Mouse (Mus musculus): ENCODE results near the gene P2ry12. TPM values are rescaled to one million over a fixed set of nuclear protein-coding genes. Genes with fewer than 3 reads are reported as not detected.

Gene P2ry12
- total and polyA plus RNA-seq, 2 experiments from 2014 or later = 9.9 to 15.6 TPM

- H3K27ac ChIP-seq (ENCODE audit: low read depth, low read length) = no peak overlapping the region
- H3K4me2 ChIP-seq (ENCODE audit: low read depth, low read length, poor library complexity, severe bottlenecking) = no peak overlapping the region
- no peaks in the 10 kb centered on the region for H3K9me3 ChIP-seq (ENCODE audit: low read length)
- H3K4me3 ChIP-seq (ENCODE audit: low read depth, low read length) = no peak overlapping the region
- H3K36me3 ChIP-seq (ENCODE audit: insufficient read depth, low read length) = no peaks in the 10 kb centered on the region
- DNase-seq (ENCODE audit: low spot score) (no peak), ATAC-seq (ENCODE audit: low FRiP score) (no peak)
- H3K9ac ChIP-seq (replicated peaks; ENCODE audit: low read length, poor library complexity, severe bottlenecking) = no peak overlapping the region
- H3K4me1 ChIP-seq (ENCODE audit: insufficient read depth, low read length) = no peaks in the 10 kb centered on the region
- H3K27me3 ChIP-seq (ENCODE audit: insufficient read depth, low read length) = no peaks in the 10 kb centered on the region
- TF ChIP-seq CTCF (IDR thresholded peaks at IDR 0.05) = no peak
Observed at GRCm38 (mm10) chr3:59225411-59225810, 37.3 kb downstream of the P2ry12 start.

- H3K27me3 ChIP-seq (ENCODE audit: insufficient read depth, low read length) = no peaks in the 10 kb centered on the region
- H3K4me2 ChIP-seq (ENCODE audit: low read depth, low read length, poor library complexity, severe bottlenecking) = no peak overlapping the region
- ATAC-seq (ENCODE audit: low FRiP score) (no peak), DNase-seq (ENCODE audit: low spot score) (no peak)
- no peaks in the 10 kb centered on the region for H3K9me3 ChIP-seq (ENCODE audit: low read length)
- no peak overlapping the region for H3K27ac ChIP-seq (ENCODE audit: low read depth, low read length)
- no peaks in the 10 kb centered on the region for H3K4me1 ChIP-seq (ENCODE audit: insufficient read depth, low read length)
- no peak overlapping the region for H3K9ac ChIP-seq (replicated peaks; ENCODE audit: low read length, poor library complexity, severe bottlenecking)
- no peaks in the 10 kb centered on the region for H3K36me3 ChIP-seq (ENCODE audit: insufficient read depth, low read length)
- 92% methylated on average over 2 of the region's 2 CpGs for WGBS
- no peak overlapping the region for H3K4me3 ChIP-seq (ENCODE audit: low read depth, low read length)
- TF ChIP-seq CTCF (IDR thresholded peaks at IDR 0.05) = no peak
Observed at GRCm38 (mm10) chr3:59222303-59222702, 40.4 kb downstream of the P2ry12 start.

GRCm38 (mm10) chr3:59219326-59219725 is 43.3 kb downstream of the P2ry12 start:
- no peak overlapping the region for H3K9ac ChIP-seq (replicated peaks; ENCODE audit: low read length, poor library complexity, severe bottlenecking)
- ATAC-seq (ENCODE audit: low FRiP score) = no peak
- no peak for DNase-seq (ENCODE audit: low spot score)

GRCm38 (mm10) chr3:59217211-59217610 is 45.5 kb downstream of the P2ry12 start:
- H3K4me2 ChIP-seq (ENCODE audit: low read depth, low read length, poor library complexity, severe bottlenecking) = no peak overlapping the region
- TF ChIP-seq CTCF (IDR thresholded peaks at IDR 0.05) = no peak
- DNase-seq (ENCODE audit: low spot score) (no peak), ATAC-seq (ENCODE audit: low FRiP score) (no peak)
- H3K4me3 ChIP-seq (ENCODE audit: low read depth, low read length) = no peak overlapping the region
- no peaks in the 10 kb centered on the region for H3K4me1 ChIP-seq (ENCODE audit: insufficient read depth, low read length)
- WGBS = 93% methylated on average over 10 of the region's 10 CpGs
- no peaks in the 10 kb centered on the region for H3K36me3 ChIP-seq (ENCODE audit: insufficient read depth, low read length)
- no peaks in the 10 kb centered on the region for H3K27me3 ChIP-seq (ENCODE audit: insufficient read depth, low read length)
- no peaks in the 10 kb centered on the region for H3K9me3 ChIP-seq (ENCODE audit: low read length)
- no peak overlapping the region for H3K27ac ChIP-seq (ENCODE audit: low read depth, low read length)
- no peak overlapping the region for H3K9ac ChIP-seq (replicated peaks; ENCODE audit: low read length, poor library complexity, severe bottlenecking)

More at GRCm38 (mm10) chr3:59219326-59219725, 43.3 kb downstream of the P2ry12 start:
- no peak for TF ChIP-seq CTCF (IDR thresholded peaks at IDR 0.05)
- H3K9me3 ChIP-seq (ENCODE audit: low read length) = no peaks in the 10 kb centered on the region
- H3K4me3 ChIP-seq (ENCODE audit: low read depth, low read length) = no peak overlapping the region
- H3K4me2 ChIP-seq (ENCODE audit: low read depth, low read length, poor library complexity, severe bottlenecking) = no peak overlapping the region
- H3K36me3 ChIP-seq (ENCODE audit: insufficient read depth, low read length) = no peaks in the 10 kb centered on the region
- H3K27me3 ChIP-seq (ENCODE audit: insufficient read depth, low read length) = no peaks in the 10 kb centered on the region
- 91% methylated on average over 2 of the region's 2 CpGs for WGBS
- H3K27ac ChIP-seq (ENCODE audit: low read depth, low read length) = no peak overlapping the region
- no peaks in the 10 kb centered on the region for H3K4me1 ChIP-seq (ENCODE audit: insufficient read depth, low read length)

- no peak for DNase-seq (ENCODE audit: low spot score)
- no peaks in the 10 kb centered on the region for H3K9me3 ChIP-seq (ENCODE audit: low read length)
- TF ChIP-seq CTCF (IDR thresholded peaks at IDR 0.05) = no peak
- H3K27me3 ChIP-seq (ENCODE audit: insufficient read depth, low read length) = no peaks in the 10 kb centered on the region
- H3K4me2 ChIP-seq (ENCODE audit: low read depth, low read length, poor library complexity, severe bottlenecking) = no peak overlapping the region
- no peaks in the 10 kb centered on the region for H3K4me1 ChIP-seq (ENCODE audit: insufficient read depth, low read length)
- ATAC-seq (ENCODE audit: low FRiP score) = no peak
- H3K9ac ChIP-seq (replicated peaks; ENCODE audit: low read length, poor library complexity, severe bottlenecking) = no peak overlapping the region
- no peak overlapping the region for H3K4me3 ChIP-seq (ENCODE audit: low read depth, low read length)
- H3K36me3 ChIP-seq (ENCODE audit: insufficient read depth, low read length) = no peaks in the 10 kb centered on the region
- H3K27ac ChIP-seq (ENCODE audit: low read depth, low read length) = no peak overlapping the region
Observed at GRCm38 (mm10) chr3:59212404-59212803, 50.3 kb downstream of the P2ry12 start.

- Histone ChIP-seq H3K4me3 (ENCODE audit: low read depth, low read length) (no peak overlapping the region), H3K4me2 (ENCODE audit: low read depth, low read length, poor library complexity, severe bottlenecking) (no peak overlapping the region), H3K36me3 (ENCODE audit: insufficient read depth, low read length) (no peaks in the 10 kb centered on the region), H3K9ac (replicated peaks; ENCODE audit: low read length, poor library complexity, severe bottlenecking) (no peak overlapping the region), H3K4me1 (ENCODE audit: insufficient read depth, low read length) (no peaks in the 10 kb centered on the region), H3K27ac (ENCODE audit: low read depth, low read length) (no peak overlapping the region), H3K9me3 (ENCODE audit: low read length) (no peaks in the 10 kb centered on the region), H3K27me3 (ENCODE audit: insufficient read depth, low read length) (no peaks in the 10 kb centered on the region)
- ATAC-seq (ENCODE audit: low FRiP score) (no peak), DNase-seq (ENCODE audit: low spot score) (no peak)
- WGBS = 92% methylated on average over 8 of the region's 8 CpGs
- TF ChIP-seq CTCF (IDR thresholded peaks at IDR 0.05) = no peak
Observed at GRCm38 (mm10) chr3:59211784-59212183, 50.9 kb downstream of the P2ry12 start.
